Mouse (Mus musculus) lung, adult 2 months (tissue): Measurements from ENCODE around the gene Lamb1. TPM values are rescaled to one million over a fixed set of nuclear protein-coding genes. Genes with fewer than 3 reads are reported as not detected.
A peak's percentile ranks its signal among the peaks of the same experiment; 100 is the strongest.

Experiments used
- DNase-seq: peaks from one replicate; pipeline ENCODE4 v3.0.0; 2022
- H3K4me1 ChIP-seq: fragments of 200-500 bp; 2 replicates; pipeline ENCODE4 v1.6.1; 2011; ENCODE audit warnings: low read length; ENCODE audit not compliant: control insufficient read depth, insufficient read depth
- H3K4me3 ChIP-seq: fragments of 200-500 bp; replicated peaks from 2 replicates; pipeline ENCODE3; 2011; ENCODE audit warnings: low read depth, mild to moderate bottlenecking, control low read depth, low read length; ENCODE audit errors: extremely low read depth
- CTCF ChIP-seq: fragments of 200-500 bp; IDR thresholded peaks from 2 replicates; pipeline ENCODE4 v1.5.1; 2011; ENCODE audit warnings: mild to moderate bottlenecking, low read length, control low read depth; ENCODE audit not compliant: insufficient read depth
- POLR2A ChIP-seq: fragments of 200-500 bp; IDR thresholded peaks from 2 replicates; pipeline ENCODE4 v1.6.1; 2011; ENCODE audit warnings: low read depth, mild to moderate bottlenecking, control low read depth, low read length, borderline replicate concordance; ENCODE audit errors: extremely low read depth
- WGBS: fragments of 180-500 bp; shearing (Covaris S2); methylation state at CpG from one replicate; pipeline ENCODE4 v1.1.7; 2018; 5-methylcytosine and 5-hydroxymethylcytosine counted together
- polyA plus RNA-seq: library from polyadenylated mRNA; depleted of rRNA; stranded (reverse); fragments of >200 nt; gene quantifications from 2 replicates; pipeline ENCODE4 v1.2.3, GENCODE M21; 2012; rRNA removed

Gene Lamb1
- polyA plus RNA-seq = 48.4 and 53.4 TPM in 2 replicates

DNA sequence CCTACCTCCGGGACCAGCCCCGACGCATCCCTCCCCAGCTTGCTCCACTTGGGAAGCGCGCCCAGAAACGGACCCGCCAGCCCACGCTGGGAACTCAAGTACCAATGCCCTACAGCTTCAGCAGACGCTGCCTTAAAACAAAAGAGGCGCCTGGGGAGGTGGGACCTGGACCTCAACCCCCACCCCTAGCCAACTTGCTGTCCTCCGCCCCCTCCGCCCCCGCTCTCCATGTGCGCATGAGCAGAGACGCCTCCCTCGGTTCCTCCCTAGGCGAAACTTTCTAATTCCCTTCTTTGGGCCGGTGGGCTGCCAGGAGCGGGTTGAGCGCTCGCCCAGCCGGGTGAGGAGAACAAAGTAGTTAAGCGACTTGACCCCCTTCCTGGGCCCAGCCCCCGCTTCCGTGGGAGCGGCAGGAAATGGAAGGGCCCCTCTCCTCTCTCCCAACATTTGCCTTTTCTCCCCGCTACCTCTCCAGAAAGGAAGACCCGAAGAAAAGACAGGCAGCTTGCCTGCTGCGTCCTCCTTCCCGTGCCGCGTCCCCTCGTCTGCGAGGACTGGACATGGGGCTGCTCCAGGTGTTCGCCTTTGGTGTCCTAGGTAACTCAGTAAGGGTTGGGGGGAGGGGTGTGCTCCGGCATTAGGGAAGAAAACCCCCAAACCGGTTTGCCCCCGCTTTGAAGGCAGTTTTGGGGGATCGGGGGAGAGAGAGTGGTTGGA is at the start of gene Lamb1:
Gene Lamb1 (plus strand): TSS at position 230 of the 717 bp plus-strand sequence.
- WGBS = 2% methylated on average over 39 of the region's 39 CpGs
- peak; percentile 59; the same call in 1 of the 2 replicates for TF ChIP-seq POLR2A
- TF ChIP-seq CTCF = no peak
- Histone ChIP-seq H3K4me1 (no peaks in the 10 kb centered on the region), H3K4me3 (peak within 1 kb of the TSS; percentile 82)
- no peak for DNase-seq

GRCm38 (mm10) chr12:31217232-31217631 is 47.8 kb upstream of the Lamb1 start:
- Histone ChIP-seq H3K4me3 (no peak overlapping the region), H3K4me1 (peaks cover 5% of the 10 kb centered on the region; the same call in 1 of the 2 replicates)
- no peak for TF ChIP-seq POLR2A
- no peak for TF ChIP-seq CTCF
- no peak for DNase-seq
- WGBS = 92% methylated on average over 5 of the region's 5 CpGs

- Histone ChIP-seq H3K4me1 (no peaks in the 10 kb centered on the region; the same call in 1 of the 2 replicates), H3K4me3 (no peak overlapping the region)
- TF ChIP-seq POLR2A = no peak
- no peak for TF ChIP-seq CTCF
- DNase-seq = no peak
- 45% methylated on average over 3 of the region's 3 CpGs for WGBS
Measured at GRCm38 (mm10) chr12:31218774-31219173, 46.3 kb upstream of the Lamb1 start.

DNA sequence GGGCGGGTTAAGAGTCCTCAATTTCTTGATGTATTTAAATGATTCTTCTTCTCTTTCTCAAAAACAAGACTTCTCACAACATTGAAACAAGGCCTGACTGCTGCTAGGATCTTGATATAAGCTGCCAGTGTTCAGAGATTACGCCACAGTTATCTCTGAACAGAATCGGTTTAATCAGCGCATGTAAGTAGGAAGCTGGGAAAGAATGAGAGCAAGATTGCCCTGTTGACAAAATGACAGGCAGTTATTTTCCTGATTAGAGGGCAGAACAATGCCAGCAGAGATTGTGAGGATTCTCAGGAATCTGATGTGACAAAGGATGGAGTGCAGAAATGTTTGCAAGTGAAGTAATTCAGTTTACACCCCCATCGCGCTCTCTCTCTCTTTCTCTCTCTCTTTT is 43.5 kb upstream of the Lamb1 start:
- H3K4me1 ChIP-seq = no peaks in the 10 kb centered on the region; the same call in 1 of the 2 replicates
- WGBS = 60% methylated on average over 6 of the region's 6 CpGs
- no peak for TF ChIP-seq POLR2A
- no peak for TF ChIP-seq CTCF
- no peak for DNase-seq
- H3K4me3 ChIP-seq = no peak overlapping the region

- 42% methylated on average over 2 of the region's 2 CpGs for WGBS
- TF ChIP-seq POLR2A (no peak), CTCF (no peak)
- DNase-seq = no peak
- Histone ChIP-seq H3K4me1 (no peaks in the 10 kb centered on the region; the same call in 1 of the 2 replicates), H3K4me3 (no peak overlapping the region)
Measured at GRCm38 (mm10) chr12:31222282-31222681, 42.8 kb upstream of the Lamb1 start.

- no peak for DNase-seq
Measured at GRCm38 (mm10) chr12:31222741-31223140, 42.3 kb upstream of the Lamb1 start.

DNA sequence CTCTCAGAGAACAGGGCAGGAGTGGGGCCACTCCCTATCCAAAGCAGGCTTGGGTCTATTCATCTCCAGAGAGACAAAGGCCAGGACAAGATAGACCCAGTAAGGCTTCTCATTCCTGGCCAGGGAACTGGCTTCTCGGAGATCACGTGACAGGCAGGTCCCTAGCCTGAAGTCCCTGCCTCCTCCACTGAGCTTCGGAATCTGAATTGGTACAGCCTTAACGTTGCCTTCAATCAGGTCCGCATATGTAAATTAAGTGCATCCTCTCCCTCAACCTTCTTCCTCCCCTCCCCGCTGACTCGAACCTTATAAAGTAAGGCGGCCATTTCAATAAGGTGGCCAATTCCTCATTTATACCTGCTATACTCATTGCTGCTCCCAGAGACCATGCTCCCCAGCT is 39.6 kb upstream of the Lamb1 start:
- TF ChIP-seq POLR2A = no peak
- TF ChIP-seq CTCF = no peak
- no peaks in the 10 kb centered on the region for H3K4me1 ChIP-seq
- WGBS = 72% methylated on average over 8 of the region's 8 CpGs

More at GRCm38 (mm10) chr12:31222741-31223140, 42.3 kb upstream of the Lamb1 start:
- Histone ChIP-seq H3K4me3 (no peak overlapping the region), H3K4me1 (no peaks in the 10 kb centered on the region; the same call in 1 of the 2 replicates)
- WGBS = 37% methylated on average over 3 of the region's 3 CpGs
- TF ChIP-seq CTCF (no peak), POLR2A (no peak)

GRCm38 (mm10) chr12:31227167-31227566 is 37.9 kb upstream of the Lamb1 start:
- WGBS = 84% methylated on average over 3 of the region's 3 CpGs
- H3K4me1 ChIP-seq = no peaks in the 10 kb centered on the region

More for the DNA sequence above, 39.6 kb upstream of the Lamb1 start:
- no peak overlapping the region for H3K4me3 ChIP-seq
- no peak for DNase-seq

DNA sequence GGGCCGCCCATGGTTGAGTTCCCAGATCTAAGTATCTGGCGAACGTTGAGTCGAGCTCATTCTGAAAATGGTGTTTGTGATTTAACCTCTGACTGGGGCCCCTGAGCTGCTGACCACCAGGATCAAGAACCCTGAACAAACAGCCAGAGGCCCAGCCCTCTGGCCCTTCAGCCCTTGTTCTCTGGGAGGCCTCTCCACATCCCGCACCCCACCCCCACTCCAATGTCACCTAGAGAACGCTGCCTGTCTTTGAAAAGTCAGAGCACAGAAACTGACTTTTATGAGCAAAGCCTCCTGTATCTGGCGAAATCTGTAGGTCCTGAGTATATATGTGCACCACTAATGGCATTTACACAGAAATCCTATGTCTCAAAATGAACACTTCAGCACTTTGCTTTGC is 36.2 kb upstream of the Lamb1 start:
- DNase-seq = no peak
- 71% methylated on average over 7 of the region's 7 CpGs for WGBS
- TF ChIP-seq POLR2A = no peak
- no peak for TF ChIP-seq CTCF
- Histone ChIP-seq H3K4me3 (no peak overlapping the region), H3K4me1 (no peaks in the 10 kb centered on the region)

More at GRCm38 (mm10) chr12:31227167-31227566, 37.9 kb upstream of the Lamb1 start:
- no peak overlapping the region for H3K4me3 ChIP-seq
- TF ChIP-seq CTCF (no peak), POLR2A (no peak)
- no peak for DNase-seq

GRCm38 (mm10) chr12:31232635-31233034 is 32.4 kb upstream of the Lamb1 start:
- WGBS = 91% methylated on average over 1 of the region's 1 CpGs
- TF ChIP-seq POLR2A (no peak), CTCF (no peak)
- Histone ChIP-seq H3K4me1 (no peaks in the 10 kb centered on the region), H3K4me3 (no peak overlapping the region)
- no peak for DNase-seq
